Mouse (Mus musculus) heart, postnatal 4 days (tissue): Measurements from ENCODE around the gene 1700015G11Rik. TPM values are rescaled to one million over a fixed set of nuclear protein-coding genes. Genes with fewer than 3 reads are reported as not detected.

ENCODE experiments used
- DNase-seq: peaks from one replicate; pipeline ENCODE4 v3.0.0; 2021
- total RNA-seq, 2 experiments: library from RNA; stranded (reverse); gene quantifications; 2 replicates each; pipeline ENCODE4 v1.2.3; 2021

The 1700015G11Rik gene
- total RNA-seq, 2 experiments from 2014 or later: not detected

DNA sequence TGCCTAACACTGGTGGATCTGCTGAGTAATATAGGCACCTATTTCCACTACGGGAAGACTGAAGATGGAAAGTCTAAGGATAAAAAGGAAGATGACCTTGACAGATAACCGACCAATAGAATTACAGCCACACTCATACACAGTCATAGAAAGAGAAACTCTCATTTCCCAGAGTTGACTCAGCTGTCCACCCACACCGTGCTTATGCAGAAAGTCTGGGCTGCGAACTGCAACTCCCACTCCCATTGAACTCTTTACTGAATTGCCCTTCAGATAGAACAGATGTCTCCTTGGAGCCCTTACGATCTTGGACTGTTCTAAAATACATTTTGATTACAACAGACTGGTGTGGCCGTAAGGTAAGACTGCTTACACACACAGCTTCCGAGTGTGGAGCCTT, 50.8 kb downstream of the 1700015G11Rik start:
- DNase-seq: no peak

DNA sequence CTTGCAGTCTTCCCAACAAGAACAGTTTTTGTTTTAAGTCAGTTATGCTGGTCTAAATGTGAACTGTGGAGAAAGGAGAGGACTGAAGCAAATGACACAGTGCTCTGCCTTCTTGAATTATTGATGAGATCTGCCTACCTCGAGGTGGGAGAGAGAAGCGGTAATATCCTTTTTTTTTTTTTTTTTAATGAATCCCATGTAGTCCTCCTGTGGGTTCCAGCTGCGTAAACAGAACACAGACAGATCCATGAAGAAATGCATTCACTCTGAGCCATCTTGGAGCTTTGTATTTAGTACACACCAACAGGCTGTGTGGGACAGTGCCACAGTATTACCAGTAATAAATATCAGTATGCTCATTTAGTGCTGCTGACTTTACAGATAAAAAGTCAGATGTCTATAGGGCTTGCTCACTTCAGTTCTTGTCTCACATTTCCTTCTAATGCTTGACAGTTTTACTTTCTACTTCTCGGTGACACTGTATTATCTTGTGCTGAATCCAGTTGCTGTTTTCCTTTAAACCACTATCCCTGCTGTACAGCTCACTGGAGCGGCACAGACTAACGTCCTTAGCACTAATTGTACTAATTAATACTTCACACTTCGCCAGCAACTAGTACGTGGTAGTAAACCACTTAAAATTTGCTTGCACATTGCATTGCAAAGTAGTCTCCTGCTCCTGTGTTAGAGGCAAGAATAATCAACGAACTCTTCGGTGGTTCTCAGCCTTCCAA, 53.1 kb downstream of the 1700015G11Rik start:
- DNase-seq: no peak

Other genes with a start within 250 kb of the 1700015G11Rik start
- gene Gas2, start 153.7 kb downstream of the 1700015G11Rik start, total RNA-seq: 10 to 100 TPM; 12.9 to 16.4 TPM
- 1 to 10 TPM; 3.7 to 4.9 TPM for gene Fancf, start 153.5 kb downstream of the 1700015G11Rik start, total RNA-seq
- 1 to 10 TPM; 7.8 to 9.2 TPM for gene Svip, start 9.7 kb downstream of the 1700015G11Rik start, total RNA-seq